Mouse (Mus musculus) retina, adult 2 months (tissue): ENCODE results near the gene Cpeb4.
"Not testable (repeated sequence)": the region's sequence is repeated elsewhere in the genome, so short reads cannot be mapped to it uniquely, and the experiment has no call there.

Source experiments
- DNase-seq: peaks from one replicate; pipeline ENCODE4 v3.0.0-alpha.2; 2012; ENCODE audit warnings: low read depth, low spot score

Gene Cpeb4

DNA sequence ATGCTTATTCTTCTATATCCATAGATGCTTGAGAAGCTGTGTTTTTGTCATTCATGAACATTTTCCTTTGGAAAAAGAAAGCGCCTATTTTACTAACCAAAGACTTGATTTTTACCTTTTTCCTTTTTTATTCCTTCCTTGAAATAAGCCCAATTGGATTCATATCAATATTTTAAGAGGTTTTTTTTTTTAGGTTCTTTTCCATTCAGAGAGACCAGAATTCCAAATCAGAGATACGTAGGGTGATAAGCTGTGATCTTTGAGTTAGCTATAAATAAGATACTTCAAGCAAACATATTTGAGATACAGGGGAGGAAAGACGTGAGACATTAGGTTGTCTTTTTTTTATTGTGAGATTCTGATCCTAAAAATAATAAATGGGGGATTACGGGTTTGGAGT lies at the start of gene Cpeb4:
Gene Cpeb4, plus strand, starts transcription at position 301 of the 400 bp plus-strand sequence.
- DNase-seq, result no peak

DNA sequence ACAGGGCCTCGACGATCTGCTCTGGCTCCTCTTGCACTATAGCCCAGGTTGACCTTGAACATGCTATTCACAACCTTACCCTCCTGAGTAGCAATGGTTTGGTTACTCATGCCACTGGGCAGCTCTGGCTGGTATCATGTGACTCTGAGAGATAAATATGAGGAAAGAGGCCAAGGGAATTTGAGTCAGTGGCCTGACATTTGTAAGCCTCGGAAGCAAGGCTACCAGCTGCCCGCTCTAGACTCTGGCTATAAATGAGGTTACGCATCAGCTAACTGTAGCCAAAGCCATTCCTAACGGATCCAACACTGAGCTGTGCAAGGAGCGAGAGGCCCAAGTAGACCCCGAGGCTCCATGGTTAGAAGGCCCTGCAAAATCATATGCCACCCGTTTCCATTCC lies 49.5 kb upstream of the Cpeb4 start:
- DNase-seq, result no peak

DNA sequence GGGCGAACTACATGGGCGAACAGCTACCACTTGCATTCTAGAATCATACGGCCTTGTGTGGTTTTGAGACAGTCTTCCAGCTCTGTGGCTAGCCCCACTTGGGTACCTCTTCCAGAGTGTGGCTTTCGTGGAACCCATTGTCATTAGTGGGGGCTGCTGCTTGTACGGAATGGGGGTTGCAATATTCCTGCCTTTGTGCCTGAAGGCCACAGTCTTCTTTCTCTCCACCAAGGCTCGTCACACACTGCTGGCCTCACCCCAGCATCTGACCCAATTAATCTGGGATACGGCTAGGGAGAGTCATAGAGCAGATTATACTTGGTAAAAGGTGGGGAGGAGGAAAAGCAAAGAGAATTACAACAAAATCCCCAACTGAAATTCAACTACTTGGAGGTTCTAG lies 48.5 kb upstream of the Cpeb4 start:
- no peak for DNase-seq

GRCm38 (mm10) chr11:31824504-31825166 lies 47.4 kb upstream of the Cpeb4 start:
- no peak for DNase-seq

- peak; percentile 56 for DNase-seq
Measured at GRCm38 (mm10) chr11:31828011-31828770, 43.8 kb upstream of the Cpeb4 start.

- DNase-seq, result no peak
Measured at GRCm38 (mm10) chr11:31828771-31829072, 43.3 kb upstream of the Cpeb4 start.

DNA sequence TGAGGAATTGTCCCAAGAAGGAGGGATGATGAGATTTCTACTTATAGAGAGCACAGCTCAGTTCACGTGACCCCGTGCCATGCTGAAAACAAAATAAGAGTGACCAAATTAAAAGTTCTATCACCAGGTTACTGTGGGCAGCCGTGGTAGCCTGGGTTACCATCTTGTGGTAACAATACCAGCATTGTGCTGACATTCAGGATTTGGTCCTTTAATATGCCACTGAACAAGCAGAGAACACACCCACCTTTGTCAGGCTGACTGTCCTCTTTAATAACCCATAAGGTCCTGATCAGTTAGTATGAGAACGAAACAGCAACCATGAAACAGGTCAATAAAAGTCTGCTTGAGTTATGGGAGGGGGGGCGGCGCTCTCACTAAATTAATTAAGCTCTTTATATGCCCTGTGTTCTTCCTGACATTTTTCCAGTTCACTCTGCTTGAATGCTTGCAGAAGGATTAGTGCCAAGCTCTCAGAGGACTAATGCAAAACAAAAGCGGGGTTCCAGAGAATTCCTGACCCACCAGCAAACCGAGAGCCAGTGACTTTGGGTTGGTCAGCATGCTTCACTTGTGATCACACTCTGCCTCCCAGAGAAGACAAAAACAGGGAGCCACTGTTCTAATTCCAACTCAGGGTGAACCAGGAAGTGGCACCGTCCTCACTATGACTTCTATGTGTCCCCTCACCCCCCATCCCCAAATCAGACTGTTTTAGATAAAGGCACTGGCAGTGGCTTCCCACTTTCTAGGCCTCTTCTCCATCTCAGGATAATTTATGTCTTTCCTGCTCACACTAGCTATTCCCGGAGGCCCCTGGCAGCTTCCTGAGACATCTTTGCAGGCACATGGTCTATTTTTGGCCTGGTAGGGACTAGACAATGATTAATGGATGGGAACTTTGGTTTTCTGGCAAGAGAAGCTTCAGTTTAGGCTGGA lies 41.5 kb upstream of the Cpeb4 start:
- DNase-seq, result no peak

GRCm38 (mm10) chr11:31831451-31831850 lies 40.6 kb upstream of the Cpeb4 start:
- no peak for DNase-seq

- no peak for DNase-seq
Measured at GRCm38 (mm10) chr11:31831983-31832382, 40.0 kb upstream of the Cpeb4 start.

GRCm38 (mm10) chr11:31832439-31832980 lies 39.5 kb upstream of the Cpeb4 start:
- DNase-seq, result no peak

- no peak for DNase-seq
Measured at GRCm38 (mm10) chr11:31833506-31833905, 38.5 kb upstream of the Cpeb4 start.

GRCm38 (mm10) chr11:31835352-31835751 lies 36.7 kb upstream of the Cpeb4 start:
- DNase-seq, result no peak

DNA sequence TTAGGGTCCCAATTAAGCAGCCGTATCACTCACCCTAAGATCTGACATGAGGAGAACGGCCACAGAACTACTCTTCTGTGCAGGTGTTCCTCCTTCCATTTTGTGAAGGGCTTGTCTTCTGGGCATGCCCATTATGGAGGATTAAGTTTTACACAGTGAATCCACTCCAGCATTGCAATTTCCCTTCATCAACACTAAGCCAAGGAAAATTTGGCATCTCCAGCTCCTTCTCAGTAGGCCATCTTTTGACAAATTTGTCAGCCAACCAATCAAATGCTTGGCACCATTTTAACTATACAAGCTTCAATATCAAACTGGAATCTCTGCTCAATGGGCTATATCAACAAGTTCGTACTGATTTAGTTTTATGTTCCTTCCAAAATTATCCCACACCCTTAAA lies 34.8 kb upstream of the Cpeb4 start:
- no peak for DNase-seq

- no peak for DNase-seq
Measured at GRCm38 (mm10) chr11:31837753-31838152, 34.3 kb upstream of the Cpeb4 start.

DNA sequence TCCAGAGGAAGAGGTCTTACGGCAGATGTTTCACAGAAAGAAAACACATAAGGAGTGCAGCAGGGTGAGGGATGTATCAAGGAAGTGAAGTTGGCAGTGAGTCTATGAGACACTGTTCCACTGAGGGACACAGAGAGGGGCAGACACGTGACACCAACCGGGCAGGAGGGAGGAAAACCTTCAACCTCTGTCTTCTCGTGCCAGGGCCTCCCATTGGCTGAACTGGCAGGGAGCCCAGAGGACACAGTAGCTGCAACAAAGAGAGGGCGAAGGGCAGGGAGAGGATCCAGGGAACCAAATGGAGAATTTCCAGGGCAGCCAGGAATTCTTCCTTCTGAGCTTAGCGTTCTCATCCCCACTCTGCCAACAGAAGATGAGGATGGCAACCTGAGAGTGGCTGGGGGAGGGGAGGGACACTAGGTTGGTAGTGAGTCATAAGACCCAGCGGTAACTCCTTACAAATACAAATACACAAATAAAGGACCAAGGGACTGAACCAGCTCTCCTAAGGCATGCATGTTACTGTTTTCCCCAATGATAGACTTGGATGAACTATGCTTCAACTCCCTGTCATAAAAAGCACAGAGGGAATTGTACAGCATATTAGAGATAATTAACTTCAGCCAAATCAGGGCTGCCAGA lies 33.4 kb upstream of the Cpeb4 start:
- no peak for DNase-seq

- no peak for DNase-seq
Measured at GRCm38 (mm10) chr11:31839084-31839460, 32.9 kb upstream of the Cpeb4 start.

GRCm38 (mm10) chr11:31842171-31842959 lies 29.6 kb upstream of the Cpeb4 start:
- no peak for DNase-seq

GRCm38 (mm10) chr11:31843177-31843833 lies 28.7 kb upstream of the Cpeb4 start:
- no peak for DNase-seq

GRCm38 (mm10) chr11:31843834-31844188 lies 28.2 kb upstream of the Cpeb4 start:
- DNase-seq, result no peak

GRCm38 (mm10) chr11:31845111-31845510 lies 26.9 kb upstream of the Cpeb4 start:
- not testable (repeated sequence) for DNase-seq
